Mouse (Mus musculus) E14TG2a.4 (cell line): ENCODE results near the gene Ifnar2.

Experiments
- CTCF ChIP-seq: conservative IDR thresholded peaks from 2 replicates; pipeline ENCODE4 v1.5.1; 2014; ENCODE audit warnings: low read length
- NANOG ChIP-seq: IDR thresholded peaks from 2 replicates; pipeline ENCODE4 v1.6.1; 2014; ENCODE audit warnings: borderline replicate concordance, low read length, mixed read lengths
- POU5F1 ChIP-seq: IDR thresholded peaks from 2 replicates; pipeline ENCODE4 v1.6.1; 2014; ENCODE audit warnings: low read length, borderline replicate concordance

- no peak for TF ChIP-seq CTCF
- TF ChIP-seq NANOG: no peak
- no peak for TF ChIP-seq POU5F1
Measured at GRCm38 (mm10) chr16:91416938-91417337, 44.4 kb downstream of the Ifnar2 start.
